Mouse (Mus musculus) CH12.LX (cell line): ENCODE results near the gene Tex14. TPM values are rescaled to one million over a fixed set of nuclear protein-coding genes. Genes with fewer than 3 reads are reported as not detected.
A peak's percentile ranks its signal among the peaks of the same experiment; 100 is the strongest.

Experiments used
- DNase-seq: peaks from one replicate; pipeline ENCODE4 v3.0.0-alpha.2; 2013; ENCODE audit errors: extremely low read depth
- H3K27ac ChIP-seq: 2 replicates; pipeline ENCODE4 v1.5.1; 2012; ENCODE audit warnings: low read depth, mild to moderate bottlenecking, control low read depth, moderate library complexity; ENCODE audit not compliant: insufficient read depth
- H3K27me3 ChIP-seq: replicated peaks from 2 replicates; pipeline ENCODE3; 2012; ENCODE audit warnings: inconsistent platforms
- H3K36me3 ChIP-seq, 2 experiments: replicated peaks in 1 of 2; 2 replicates each; pipeline versions ENCODE3 to v1.6.1; 2012; ENCODE audit warnings: inconsistent platforms in 1 of 2, low read length in 1 of 2, mild to moderate bottlenecking in 1 of 2, mixed read lengths in 1 of 2, moderate library complexity in 1 of 2; ENCODE audit not compliant: control insufficient read depth in 1 of 2, insufficient read depth in 1 of 2
- H3K4me1 ChIP-seq, 2 experiments: 2 replicates each; pipeline ENCODE4 v1.6.1; 2012; ENCODE audit warnings: inconsistent platforms in 1 of 2, moderate library complexity in 1 of 2; ENCODE audit not compliant: insufficient read depth in 2 of 2, control insufficient read depth in 1 of 2
- H3K4me2 ChIP-seq: 2 replicates; pipeline ENCODE4 v1.6.1; 2012; ENCODE audit warnings: low read depth, mild to moderate bottlenecking, control low read depth; ENCODE audit not compliant: poor library complexity, insufficient read depth, severe bottlenecking
- H3K4me3 ChIP-seq, 3 experiments: fragments of 150-350 bp in 1 of 3; sonication (generic) in 1 of 3; replicated peaks in 1 of 3; 2 replicates each; pipeline versions ENCODE3 to v1.5.1; 2011 to 2012; ENCODE audit warnings: low read depth in 2 of 3, low read length in 2 of 3, mild to moderate bottlenecking in 2 of 3, moderate library complexity in 2 of 3, control low read depth in 1 of 3, improper control_type of control experiment in 1 of 3, inconsistent platforms in 1 of 3, mixed read lengths in 1 of 3; ENCODE audit not compliant: poor library complexity in 1 of 3
- H3K79me2 ChIP-seq: replicated peaks from 2 replicates; pipeline ENCODE4 v1.6.1; 2012; ENCODE audit warnings: mild to moderate bottlenecking, moderate library complexity; ENCODE audit not compliant: control insufficient read depth, poor library complexity, insufficient read depth, severe bottlenecking; ENCODE audit errors: extremely low read depth
- H3K9ac ChIP-seq: 2 replicates; pipeline ENCODE4 v1.6.1; 2012; ENCODE audit warnings: low read depth, mild to moderate bottlenecking, control low read depth, moderate library complexity; ENCODE audit not compliant: insufficient read depth
- H3K9me3 ChIP-seq: replicated peaks from 2 replicates; pipeline ENCODE3; 2012; ENCODE audit warnings: low read length, inconsistent platforms, mixed read lengths
- BHLHE40 ChIP-seq: IDR thresholded peaks from 2 replicates; pipeline ENCODE4 v1.6.1; 2011; ENCODE audit warnings: mild to moderate bottlenecking, low read depth, low read length, improper control_type of control experiment
- CHD2 ChIP-seq: IDR thresholded peaks from 2 replicates; pipeline ENCODE4 v1.6.1; 2011; ENCODE audit warnings: low read length, improper control_type of control experiment
- CTCF ChIP-seq, 2 experiments: IDR thresholded peaks in 1 of 2; conservative IDR thresholded peaks in 1 of 2; 2 replicates each; pipeline ENCODE4 v1.5.1; 2011 to 2012; ENCODE audit warnings: low read depth in 2 of 2, low read length in 2 of 2, improper control_type of control experiment in 1 of 2, inconsistent platforms in 1 of 2, mild to moderate bottlenecking in 1 of 2, moderate library complexity in 1 of 2
- ELF1 ChIP-seq: IDR thresholded peaks from 2 replicates; pipeline ENCODE4 v1.6.1; 2014; ENCODE audit warnings: low read depth, mild to moderate bottlenecking, inconsistent platforms, low read length, improper control_type of control experiment
- EP300 ChIP-seq: IDR thresholded peaks from 2 replicates; pipeline ENCODE4 v1.6.1; 2011; ENCODE audit warnings: low read length, improper control_type of control experiment
- ETS1 ChIP-seq: conservative IDR thresholded peaks from 2 replicates; pipeline ENCODE4 v1.6.1; 2012; ENCODE audit warnings: low read depth, mild to moderate bottlenecking, inconsistent platforms, low read length, improper control_type of control experiment, moderate library complexity
- GABPA ChIP-seq: IDR thresholded peaks from 2 replicates; pipeline ENCODE4 v1.6.1; 2012; ENCODE audit warnings: low read depth, low read length, improper control_type of control experiment, inconsistent platforms; ENCODE audit not compliant: insufficient replicate concordance
- HCFC1 ChIP-seq: IDR thresholded peaks from 2 replicates; pipeline ENCODE4 v1.6.1; 2012; ENCODE audit warnings: low read depth, mild to moderate bottlenecking, inconsistent platforms, low read length, improper control_type of control experiment
- IRF4 ChIP-seq: IDR thresholded peaks from 2 replicates; pipeline ENCODE4 v1.6.1; 2014; ENCODE audit warnings: low read depth, mild to moderate bottlenecking, inconsistent platforms, low read length, improper control_type of control experiment
- JUN ChIP-seq: IDR thresholded peaks from 2 replicates; pipeline ENCODE4 v1.6.1; 2011; ENCODE audit warnings: low read depth, mild to moderate bottlenecking, low read length, improper control_type of control experiment, moderate library complexity; ENCODE audit not compliant: insufficient read depth
- JUND ChIP-seq: conservative IDR thresholded peaks from 2 replicates; pipeline ENCODE4 v1.6.1; 2011; ENCODE audit warnings: low read depth, low read length, improper control_type of control experiment
- KAT2A ChIP-seq: IDR thresholded peaks from 2 replicates; pipeline ENCODE4 v1.6.1; 2012; ENCODE audit warnings: low read length, improper control_type of control experiment, inconsistent platforms; ENCODE audit not compliant: insufficient replicate concordance
- MAX ChIP-seq: IDR thresholded peaks from 2 replicates; pipeline ENCODE4 v1.6.1; 2011; ENCODE audit warnings: low read length, improper control_type of control experiment
- MAZ ChIP-seq: IDR thresholded peaks from 2 replicates; pipeline ENCODE4 v1.6.1; 2012; ENCODE audit warnings: low read depth, mild to moderate bottlenecking, inconsistent platforms, low read length, improper control_type of control experiment, moderate library complexity
- MXI1 ChIP-seq: IDR thresholded peaks from 2 replicates; pipeline ENCODE4 v1.6.1; 2011; ENCODE audit warnings: mild to moderate bottlenecking, low read depth, low read length, improper control_type of control experiment
- MYC ChIP-seq: IDR thresholded peaks from 2 replicates; pipeline ENCODE4 v1.6.1; 2011; ENCODE audit warnings: low read depth, mild to moderate bottlenecking, improper control_type of control experiment, low read length
- NELFE ChIP-seq: IDR thresholded peaks from 2 replicates; pipeline ENCODE4 v1.6.1; 2011; ENCODE audit warnings: low read depth, low read length, improper control_type of control experiment
- NRF1 ChIP-seq: IDR thresholded peaks from 2 replicates; pipeline ENCODE4 v1.6.1; 2014; ENCODE audit warnings: low read depth, mild to moderate bottlenecking, inconsistent platforms, low read length, improper control_type of control experiment, moderate library complexity
- PAX5 ChIP-seq: IDR thresholded peaks from 2 replicates; pipeline ENCODE4 v1.6.1; 2012; ENCODE audit warnings: low read length, inconsistent platforms, mixed read lengths
- POLR2A ChIP-seq: IDR thresholded peaks from 2 replicates; pipeline ENCODE4 v1.6.1; 2011; ENCODE audit warnings: low read depth, mild to moderate bottlenecking, improper control_type of control experiment, low read length
- POLR2AphosphoS2 ChIP-seq: IDR thresholded peaks from 2 replicates; pipeline ENCODE4 v1.6.1; 2011; ENCODE audit warnings: low read depth, low read length, improper control_type of control experiment
- SIN3A ChIP-seq: IDR thresholded peaks from 2 replicates; pipeline ENCODE4 v1.6.1; 2012; ENCODE audit warnings: low read length, improper control_type of control experiment, inconsistent platforms
- SMC3 ChIP-seq: IDR thresholded peaks from 2 replicates; pipeline ENCODE4 v1.6.1; 2011; ENCODE audit warnings: low read depth, low read length, improper control_type of control experiment
- TBP ChIP-seq: conservative IDR thresholded peaks from 2 replicates; pipeline ENCODE4 v1.6.1; 2011; ENCODE audit warnings: low read depth, low read length, improper control_type of control experiment
- TCF12 ChIP-seq: IDR thresholded peaks from 2 replicates; pipeline ENCODE4 v1.6.1; 2014; ENCODE audit warnings: low read depth, mild to moderate bottlenecking, inconsistent platforms, low read length, improper control_type of control experiment
- UBTF ChIP-seq: IDR thresholded peaks from 2 replicates; pipeline ENCODE4 v1.6.1; 2012; ENCODE audit warnings: low read depth, mild to moderate bottlenecking, inconsistent platforms, low read length, improper control_type of control experiment, moderate library complexity
- USF2 ChIP-seq: conservative IDR thresholded peaks from 2 replicates; pipeline ENCODE4 v1.6.1; 2011; ENCODE audit warnings: low read depth, low read length, improper control_type of control experiment
- ZC3H11A ChIP-seq: IDR thresholded peaks from 2 replicates; pipeline ENCODE4 v1.6.1; 2012; ENCODE audit warnings: low read depth, mild to moderate bottlenecking, inconsistent platforms, low read length, improper control_type of control experiment
- ZMIZ1 ChIP-seq: IDR thresholded peaks from 2 replicates; pipeline ENCODE4 v1.6.1; 2012; ENCODE audit warnings: low read depth, mild to moderate bottlenecking, inconsistent platforms, low read length, improper control_type of control experiment
- ZNF384 ChIP-seq: IDR thresholded peaks from 2 replicates; pipeline ENCODE4 v1.6.1; 2012; ENCODE audit warnings: low read depth, low read length, improper control_type of control experiment, inconsistent platforms
- dilution Hi-C: fragments of 300-500 bp; cut with MboI; formaldehyde crosslinking; loops from 2 replicates; pipeline ENCODE4 v1.14.3; 2020; ENCODE audit warnings: low sequenced_read_pairs; ENCODE audit not compliant: extremely low pct_unique_long_range_greater_than_20kb, extremely low pct_ligation_motif_present
- in situ Hi-C: fragments of 300-500 bp; cut with MboI; formaldehyde crosslinking; loops from 3 replicates; pipeline ENCODE4 v1.14.3; 2019; ENCODE audit warnings: low sequenced_read_pairs, low pct_ligation_motif_present, low pct_unique_long_range_greater_than_20kb, mixed read lengths
- polyA plus RNA-seq: library from polyadenylated mRNA; unstranded; fragments of >175 nt; gene quantifications from 2 replicates; pipeline ENCODE4 v1.2.1, GENCODE M21; 2012; ENCODE audit warnings: low read depth; ENCODE audit not compliant: insufficient read length
- total RNA-seq, 2 experiments: library from RNA; depleted of rRNA; stranded (reverse); fragments of 300-350 nt in 1 of 2; fragments of >200 nt in 1 of 2; gene quantifications; 2 replicates each; pipeline ENCODE4 v1.2.3; 2012 to 2014

Gene Tex14
- total and polyA plus RNA-seq, 3 experiments, result 1.3 to 2.1 (median 1.4) TPM

DNA sequence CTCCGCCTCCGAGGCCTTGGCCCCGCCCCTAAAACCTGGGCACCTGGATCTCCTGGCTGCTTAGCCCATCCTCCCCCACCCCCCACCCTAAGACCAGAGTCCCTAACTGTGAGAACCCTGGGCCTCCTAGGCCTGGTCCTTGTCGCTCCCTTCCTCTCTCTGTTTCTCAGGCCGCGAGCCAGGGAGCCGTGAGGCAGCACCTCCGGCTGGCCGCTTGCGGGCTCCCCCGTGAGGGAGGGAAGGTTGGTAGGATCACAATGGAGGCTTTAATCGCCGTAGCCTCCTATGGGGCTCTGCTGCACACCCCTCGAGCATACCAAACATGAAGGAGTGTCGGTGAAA, 187.5 kb downstream of the Tex14 start:
- H3K27ac ChIP-seq, result peak overlapping the region; percentile 67
- H3K4me1 ChIP-seq, result peaks cover 25 to 60% of the 10 kb centered on the region in 2 experiments
- peaks cover 5 to 12% of the 10 kb centered on the region in 2 experiments for H3K36me3 ChIP-seq
- H3K79me2 ChIP-seq, result peaks cover 12% of the 10 kb centered on the region
- H3K27me3 ChIP-seq, result no peaks in the 10 kb centered on the region
- no peak for DNase-seq
- peak overlapping the region; percentile 79 for H3K4me2 ChIP-seq
- dilution Hi-C loops (no loop called here), in situ Hi-C loops (no loop called here)
- TF ChIP-seq MAX (no peak), NELFE (no peak; the same call in 1 of the 2 replicates), HCFC1 (no peak), IRF4 (no peak), MXI1 (peak; percentile 56), ETS1 (no peak), TBP (no peak), TCF12 (no peak; the same call in 1 of the 2 replicates), JUND (no peak), KAT2A (0 out of 2 replicates have a peak, but pooled peaks have one; percentile 22), BHLHE40 (no peak), ELF1 (no peak), NRF1 (no peak), SMC3 (0 out of 2 replicates have a peak, but pooled peaks have one; percentile 9), JUN (no peak), UBTF (0 out of 2 replicates have a peak, but pooled peaks have one; percentile 15), MYC (no peak), MAZ (peak; percentile 31; the same call in 1 of the 2 replicates), USF2 (no peak), ZNF384 (no peak), POLR2AphosphoS2 (no peak), POLR2A (peak; percentile 60), ZC3H11A (no peak), GABPA (no peak), EP300 (no peak), PAX5 (no peak), ZMIZ1 (no peak), CHD2 (no peak), CTCF (conservative IDR thresholded peaks at IDR 0.05 in 1 of 2, IDR thresholded peaks at IDR 0.05 in 1 of 2; ENCODE audit: low read depth in 2 of 2, low read length in 2 of 2) (peak in 1 of 2 experiments; percentile 40; a peak in 2 of 4 replicates), SIN3A (peak; percentile 88)
- H3K9me3 ChIP-seq, result no peaks in the 10 kb centered on the region
- H3K9ac ChIP-seq, result peak overlapping the region; percentile 69
- peak overlapping the region; percentile 69 to 86 (median 76) for H3K4me3 ChIP-seq
